Mouse (Mus musculus): ENCODE results near the gene Klhl24. TPM values are rescaled to one million over a fixed set of nuclear protein-coding genes. Genes with fewer than 3 reads are reported as not detected.

The Klhl24 gene
- total RNA-seq, 2 experiments from 2014 or later, result 72.4 to 89.3 TPM

DNA sequence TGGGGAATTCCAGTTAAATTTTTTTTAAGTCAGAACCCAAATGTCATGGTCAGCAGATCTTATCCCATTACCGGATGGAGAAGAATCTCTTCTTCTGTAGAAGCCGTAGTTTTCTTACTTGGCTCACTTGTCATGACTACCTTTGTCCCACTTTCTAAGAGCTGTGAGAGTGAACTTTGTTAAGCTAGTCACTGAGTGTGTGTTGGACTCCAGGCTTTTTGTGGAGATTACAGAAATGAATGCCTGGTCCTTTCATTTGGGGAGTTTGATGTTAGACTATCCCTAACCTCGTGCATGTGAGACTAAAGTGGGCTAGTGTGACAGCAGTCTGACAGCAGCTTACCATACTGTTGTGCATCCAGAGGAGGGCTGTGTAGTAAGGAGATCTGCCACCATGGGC, 71.7 kb downstream of the Klhl24 start:
- H3K27ac ChIP-seq, result peak overlapping the region; percentile 21
- DNase-seq (ENCODE audit: low spot score in 2 of 2), result no peak
- no peak for TF ChIP-seq CTCF (conservative IDR thresholded peaks at IDR 0.05)

DNA sequence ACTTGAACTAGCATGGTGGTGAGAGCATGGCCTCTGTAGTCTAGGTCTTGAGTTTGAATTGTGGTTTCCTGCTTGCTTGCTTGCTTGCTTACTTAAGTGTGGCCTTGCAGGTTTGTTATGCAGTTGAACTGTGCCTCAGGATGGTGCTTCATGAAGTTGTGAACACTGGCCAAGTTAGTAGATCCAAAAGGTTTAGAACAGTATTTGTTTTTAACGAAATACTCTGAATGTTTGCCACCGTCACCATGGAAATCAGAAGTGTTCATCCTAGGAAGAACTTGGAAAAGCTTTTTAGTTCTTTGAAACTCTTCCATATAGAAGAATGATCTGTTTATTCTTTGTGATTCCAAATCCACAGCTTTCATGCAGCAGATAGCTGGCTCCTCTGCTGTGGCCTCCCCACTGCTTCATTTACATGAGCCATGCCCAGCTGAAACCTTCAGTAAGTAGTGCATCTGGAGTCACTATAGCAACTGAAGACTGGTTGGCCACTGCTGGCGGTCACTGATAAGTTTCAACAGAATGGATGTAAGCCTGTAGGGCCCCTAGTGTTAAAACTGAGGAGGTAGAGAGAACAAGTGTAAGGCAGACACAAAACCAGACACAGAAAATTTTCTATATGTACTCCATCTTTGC, 72.2 kb downstream of the Klhl24 start:
- H3K27ac ChIP-seq, result peak overlapping the region; percentile 21
- H3K4me3 ChIP-seq, result no peak overlapping the region
- TF ChIP-seq CTCF (conservative IDR thresholded peaks at IDR 0.05), result 0 out of 2 replicates have a peak, but pooled peaks have one; percentile 13
- peak in 1 of 2 experiments; percentile 12 for DNase-seq (ENCODE audit: low spot score in 2 of 2)

More for the DNA sequence above, 71.7 kb downstream of the Klhl24 start:
- no peak overlapping the region for H3K4me3 ChIP-seq

Other genes starting within 250 kb of the Klhl24 start
- gene Klhl6, start 114.5 kb upstream of the Klhl24 start, total RNA-seq (2021), result 1 to 10 TPM; 1.2 TPM
- gene Yeats2, start 43.5 kb downstream of the Klhl24 start, total RNA-seq (2021), result 10 to 100 TPM; 38.7 to 42.3 TPM
- 10 to 100 TPM; 31.9 to 35.2 TPM for gene Map6d1, start 143.8 kb downstream of the Klhl24 start, total RNA-seq (2021)
- 10 to 100 TPM; 51.4 to 56.4 TPM for gene Parl, start 204.8 kb downstream of the Klhl24 start, total RNA-seq (2021)
- not detected for gene Cyp2ab1, start 227.9 kb downstream of the Klhl24 start, total RNA-seq (2021)

Measured in layer of hippocampus, adult 2 months (tissue).